Mouse (Mus musculus) CH12.LX (cell line): Measurements from ENCODE around the gene Tnk1.

Experiments
- BHLHE40 ChIP-seq: IDR thresholded peaks from 2 replicates; pipeline ENCODE4 v1.6.1; 2011; ENCODE audit warnings: mild to moderate bottlenecking, low read depth, low read length, improper control_type of control experiment
- CHD1 ChIP-seq: IDR thresholded peaks from 2 replicates; pipeline ENCODE4 v1.6.1; 2012; ENCODE audit warnings: low read depth, low read length, improper control_type of control experiment, inconsistent platforms
- CTCF ChIP-seq, 2 experiments: IDR thresholded peaks in 1 of 2; conservative IDR thresholded peaks in 1 of 2; 2 replicates each; pipeline ENCODE4 v1.5.1; 2011 to 2012; ENCODE audit warnings: low read depth in 2 of 2, low read length in 2 of 2, improper control_type of control experiment in 1 of 2, inconsistent platforms in 1 of 2, mild to moderate bottlenecking in 1 of 2, moderate library complexity in 1 of 2
- ETS1 ChIP-seq: conservative IDR thresholded peaks from 2 replicates; pipeline ENCODE4 v1.6.1; 2012; ENCODE audit warnings: low read depth, mild to moderate bottlenecking, inconsistent platforms, low read length, improper control_type of control experiment, moderate library complexity
- GABPA ChIP-seq: IDR thresholded peaks from 2 replicates; pipeline ENCODE4 v1.6.1; 2012; ENCODE audit warnings: low read depth, low read length, improper control_type of control experiment, inconsistent platforms; ENCODE audit not compliant: insufficient replicate concordance
- HCFC1 ChIP-seq: IDR thresholded peaks from 2 replicates; pipeline ENCODE4 v1.6.1; 2012; ENCODE audit warnings: low read depth, mild to moderate bottlenecking, inconsistent platforms, low read length, improper control_type of control experiment
- NELFE ChIP-seq: IDR thresholded peaks from 2 replicates; pipeline ENCODE4 v1.6.1; 2011; ENCODE audit warnings: low read depth, low read length, improper control_type of control experiment
- POLR2A ChIP-seq: IDR thresholded peaks from 2 replicates; pipeline ENCODE4 v1.6.1; 2011; ENCODE audit warnings: low read depth, mild to moderate bottlenecking, improper control_type of control experiment, low read length
- TBP ChIP-seq: conservative IDR thresholded peaks from 2 replicates; pipeline ENCODE4 v1.6.1; 2011; ENCODE audit warnings: low read depth, low read length, improper control_type of control experiment
- TCF12 ChIP-seq: IDR thresholded peaks from 2 replicates; pipeline ENCODE4 v1.6.1; 2014; ENCODE audit warnings: low read depth, mild to moderate bottlenecking, inconsistent platforms, low read length, improper control_type of control experiment
- UBTF ChIP-seq: IDR thresholded peaks from 2 replicates; pipeline ENCODE4 v1.6.1; 2012; ENCODE audit warnings: low read depth, mild to moderate bottlenecking, inconsistent platforms, low read length, improper control_type of control experiment, moderate library complexity
- ZMIZ1 ChIP-seq: IDR thresholded peaks from 2 replicates; pipeline ENCODE4 v1.6.1; 2012; ENCODE audit warnings: low read depth, mild to moderate bottlenecking, inconsistent platforms, low read length, improper control_type of control experiment
- ZNF384 ChIP-seq: IDR thresholded peaks from 2 replicates; pipeline ENCODE4 v1.6.1; 2012; ENCODE audit warnings: low read depth, low read length, improper control_type of control experiment, inconsistent platforms

DNA sequence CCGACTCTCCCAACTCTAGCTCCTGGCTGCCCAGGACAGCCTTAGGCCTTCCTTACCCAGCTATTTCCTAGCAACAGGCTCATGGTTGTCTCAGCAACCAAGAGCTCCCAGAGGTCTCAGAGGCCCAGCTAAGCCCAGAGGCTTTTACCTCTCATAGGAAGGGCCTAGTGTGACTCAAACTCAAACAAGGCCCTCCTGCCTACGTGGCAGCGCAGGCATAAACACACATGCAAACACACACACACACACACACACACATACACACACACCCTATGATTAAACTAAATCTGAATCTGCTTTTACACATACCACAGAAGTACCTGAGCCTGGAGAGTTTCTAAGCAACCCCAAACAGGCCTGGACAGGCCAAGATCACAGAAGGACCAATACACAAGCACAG, 19.9 kb upstream of the Tnk1 start:
- no peak for TF ChIP-seq UBTF
- TF ChIP-seq POLR2A, result no peak
- no peak for TF ChIP-seq CTCF (conservative IDR thresholded peaks at IDR 0.05 in 1 of 2, IDR thresholded peaks at IDR 0.05 in 1 of 2; ENCODE audit: low read depth in 2 of 2, low read length in 2 of 2)
- no peak for TF ChIP-seq HCFC1
- TF ChIP-seq CHD1, result no peak
- TF ChIP-seq ZNF384, result no peak
- no peak for TF ChIP-seq BHLHE40
- TF ChIP-seq TBP, result no peak
- no peak for TF ChIP-seq ZMIZ1
- no peak for TF ChIP-seq NELFE
- no peak for TF ChIP-seq ETS1
- no peak for TF ChIP-seq GABPA
- no peak for TF ChIP-seq TCF12
